Mouse (Mus musculus) ES-E14 (cell line): ENCODE data around the gene Exoc3l.

Source experiments
- HCFC1 ChIP-seq: IDR thresholded peaks from 2 replicates; pipeline ENCODE4 v1.6.1; 2012; ENCODE audit warnings: low read length, inconsistent platforms, borderline replicate concordance; ENCODE audit not compliant: insufficient read depth
- ZC3H11A ChIP-seq: IDR thresholded peaks from 2 replicates; pipeline ENCODE4 v1.6.1; 2012; ENCODE audit warnings: low read depth, mild to moderate bottlenecking, inconsistent platforms, low read length, borderline replicate concordance

DNA sequence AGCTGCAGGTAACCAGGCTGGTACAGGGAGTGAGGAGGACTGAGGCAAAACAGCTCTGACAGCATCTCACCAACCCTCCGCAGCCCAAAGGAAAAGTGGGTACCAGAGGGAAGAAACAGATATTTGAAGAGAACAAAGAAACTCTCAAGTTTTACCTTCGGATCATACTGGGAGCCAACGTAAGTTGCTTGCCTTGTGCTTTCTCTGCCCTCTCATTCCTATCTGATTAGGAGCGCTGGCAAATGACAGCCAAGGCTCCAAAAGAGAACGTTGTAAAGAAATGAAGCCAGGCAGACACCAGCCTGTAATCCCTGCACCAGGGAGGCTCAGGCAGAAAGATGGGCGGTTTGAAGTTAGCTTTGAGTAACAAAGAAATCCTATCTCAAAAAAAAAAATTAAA lies 31.1 kb upstream of the Exoc3l start:
- no peak for TF ChIP-seq ZC3H11A
- no peak for TF ChIP-seq HCFC1
